Mouse (Mus musculus): Measurements from ENCODE around the gene Tpbgl.

Gene Tpbgl

DNA sequence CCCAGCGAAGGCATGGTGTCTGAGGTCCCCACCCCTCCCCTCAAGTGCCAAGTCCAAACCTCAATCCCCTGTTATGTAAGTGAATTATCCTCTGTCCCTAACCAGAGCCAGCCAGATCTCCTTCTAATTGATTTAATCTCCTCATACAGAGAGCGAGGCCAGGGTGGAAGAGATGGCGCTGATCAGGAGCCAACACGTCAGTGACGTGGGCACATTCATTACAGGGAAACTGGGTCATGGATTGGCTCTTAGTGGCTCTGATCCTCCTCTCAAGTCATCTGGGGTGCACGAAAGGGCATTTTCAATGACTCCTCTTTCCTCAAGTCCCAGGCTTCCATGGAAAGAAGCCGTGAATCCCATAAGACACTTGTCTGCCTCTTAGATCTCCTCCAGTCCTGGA, 17.8 kb upstream of the Tpbgl start:
- DNase-seq (ENCODE audit: inconsistent age in 2 of 2, low spot score in 1 of 2), result peak in 1 of 2 experiments; percentile 45

- no peak for DNase-seq (ENCODE audit: inconsistent age in 2 of 2, low spot score in 1 of 2)
Measured at GRCm38 (mm10) chr7:99642078-99642477, 15.2 kb upstream of the Tpbgl start.

GRCm38 (mm10) chr7:99641245-99641644, 14.3 kb upstream of the Tpbgl start:
- DNase-seq (ENCODE audit: inconsistent age in 2 of 2, low spot score in 1 of 2), result peak; percentile 55 to 81

- peak; percentile 54 to 87 for DNase-seq (ENCODE audit: inconsistent age in 2 of 2, low spot score in 1 of 2)
Measured at GRCm38 (mm10) chr7:99633966-99634665, 7.2 kb upstream of the Tpbgl start.

- peak in 1 of 2 experiments; percentile 51 for DNase-seq (ENCODE audit: inconsistent age in 2 of 2, low spot score in 1 of 2)
Measured at GRCm38 (mm10) chr7:99632286-99632685, 5.4 kb upstream of the Tpbgl start.

- no peak for DNase-seq (ENCODE audit: inconsistent age in 2 of 2, low spot score in 1 of 2)
Measured at GRCm38 (mm10) chr7:99627366-99627765, 463 bp upstream of the Tpbgl start.

DNA sequence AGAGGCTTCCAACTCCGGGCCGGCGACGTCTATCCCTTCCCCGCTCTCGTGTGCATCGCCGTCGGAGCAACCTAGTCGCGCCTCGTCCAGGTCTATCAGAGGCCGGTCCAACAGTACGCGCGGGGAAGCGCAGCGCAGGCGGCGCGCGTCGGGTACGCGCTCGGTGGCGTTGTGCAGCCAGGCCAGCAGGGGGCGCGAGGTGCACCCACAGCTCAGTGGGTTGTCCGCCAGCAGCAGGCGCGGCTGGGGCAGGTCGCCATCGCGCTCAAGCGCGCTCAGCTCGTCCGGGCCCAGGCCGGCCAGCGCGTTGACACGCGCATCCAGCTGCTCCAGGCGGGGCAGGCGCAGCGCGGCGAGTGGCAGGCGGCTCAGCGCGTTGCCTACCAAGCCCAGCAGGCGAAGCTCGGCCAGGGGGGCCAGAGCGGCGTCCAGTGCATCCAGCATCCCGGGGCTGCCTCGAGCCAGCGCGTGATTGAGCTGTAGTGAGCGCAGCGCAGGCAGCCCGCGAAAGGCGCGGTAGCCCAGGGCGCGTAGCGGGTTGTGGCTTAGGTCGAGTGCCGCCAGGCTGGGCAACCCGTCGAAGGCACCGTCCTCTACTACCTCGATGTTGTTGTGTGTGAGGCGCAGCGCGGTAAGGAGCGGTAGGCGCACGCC, 1.1 kb downstream of the Tpbgl start:
- peak; percentile 93 to 97 for DNase-seq (ENCODE audit: inconsistent age in 2 of 2, low spot score in 1 of 2)

DNA sequence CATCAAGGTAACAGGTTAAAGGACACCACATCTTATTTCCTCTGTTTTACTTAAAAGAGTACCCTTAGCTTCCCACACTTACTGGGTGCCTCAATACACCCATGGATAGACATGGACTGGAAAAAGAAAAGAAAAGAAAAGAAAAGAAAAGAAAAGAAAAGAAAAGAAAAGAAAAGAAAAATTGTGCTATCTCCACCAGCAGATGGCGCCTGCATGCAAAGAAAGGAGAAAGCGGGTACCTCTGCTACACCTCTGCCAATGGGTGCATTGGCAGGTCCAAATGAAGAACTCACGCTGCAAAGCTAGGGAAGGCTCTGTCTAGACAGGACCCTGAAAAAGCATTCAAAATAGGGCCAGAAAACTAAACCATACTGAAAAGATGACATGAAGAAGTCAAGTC, 8.0 kb downstream of the Tpbgl start:
- peak in 1 of 2 experiments; percentile 84 for DNase-seq (ENCODE audit: inconsistent age in 2 of 2, low spot score in 1 of 2)

DNA sequence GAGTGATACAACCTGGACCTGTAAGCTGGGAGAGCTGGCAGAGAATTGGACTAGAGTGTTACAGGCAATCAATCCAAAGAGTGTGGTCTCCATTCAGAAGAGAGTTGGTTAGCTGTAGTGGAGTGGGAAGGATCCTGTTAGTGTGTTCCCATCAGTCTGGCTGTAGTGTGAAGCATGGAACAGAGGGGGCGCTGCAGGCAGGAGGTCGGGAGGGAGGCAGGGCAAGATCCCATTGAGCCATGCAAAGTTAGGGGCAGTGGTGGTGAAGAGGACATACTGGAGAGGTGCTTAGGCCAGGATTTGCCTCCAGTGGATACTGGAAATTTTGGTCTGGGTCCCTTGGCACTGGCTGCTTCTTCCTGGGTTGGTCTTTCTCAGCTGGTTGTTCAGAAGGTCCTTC, 8.6 kb downstream of the Tpbgl start:
- DNase-seq (ENCODE audit: inconsistent age in 2 of 2, low spot score in 1 of 2), result no peak

DNA sequence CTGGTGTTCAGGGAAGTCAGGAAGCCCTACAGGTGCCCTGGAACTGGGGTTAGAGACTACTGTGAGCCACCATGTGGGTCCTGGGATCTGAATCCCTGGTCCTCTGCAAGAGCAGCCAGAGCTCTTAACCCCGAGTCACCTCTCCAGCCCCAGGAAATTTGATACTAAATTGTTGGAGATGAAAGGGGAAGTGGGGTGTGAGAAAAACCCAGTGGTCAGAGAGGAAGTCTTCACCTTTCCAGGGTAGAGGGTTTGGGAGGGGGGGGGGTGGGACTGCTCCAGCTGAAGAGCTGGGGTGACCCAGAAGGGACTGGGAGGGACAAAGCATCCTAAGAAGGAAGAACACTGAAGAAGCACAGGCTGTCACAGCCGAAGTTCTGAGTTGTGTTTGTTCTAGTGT, 19.3 kb downstream of the Tpbgl start:
- no peak for DNase-seq (ENCODE audit: inconsistent age in 2 of 2, low spot score in 1 of 2)

DNA sequence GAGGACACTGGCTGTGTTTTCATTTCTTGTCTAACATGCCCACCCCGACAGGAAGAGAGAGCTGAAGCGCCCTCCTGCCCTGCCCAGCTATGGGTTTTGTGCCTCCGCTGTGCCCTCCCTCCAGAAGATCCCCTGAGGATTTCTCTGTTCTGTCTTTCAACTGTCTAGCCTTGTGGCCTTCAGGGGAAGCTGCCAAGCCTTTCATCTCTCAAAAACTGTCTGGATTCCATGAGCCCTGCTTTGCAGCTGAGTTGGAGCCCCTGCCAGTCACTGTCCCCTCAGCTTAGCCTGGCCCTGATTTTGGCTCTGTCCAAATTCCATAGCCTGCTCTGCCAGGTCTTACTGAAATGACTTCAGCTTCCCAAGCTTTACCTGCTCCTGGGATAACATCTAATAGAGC, 20.1 kb downstream of the Tpbgl start:
- DNase-seq (ENCODE audit: inconsistent age in 2 of 2, low spot score in 1 of 2), result peak; percentile 75 to 89

DNA sequence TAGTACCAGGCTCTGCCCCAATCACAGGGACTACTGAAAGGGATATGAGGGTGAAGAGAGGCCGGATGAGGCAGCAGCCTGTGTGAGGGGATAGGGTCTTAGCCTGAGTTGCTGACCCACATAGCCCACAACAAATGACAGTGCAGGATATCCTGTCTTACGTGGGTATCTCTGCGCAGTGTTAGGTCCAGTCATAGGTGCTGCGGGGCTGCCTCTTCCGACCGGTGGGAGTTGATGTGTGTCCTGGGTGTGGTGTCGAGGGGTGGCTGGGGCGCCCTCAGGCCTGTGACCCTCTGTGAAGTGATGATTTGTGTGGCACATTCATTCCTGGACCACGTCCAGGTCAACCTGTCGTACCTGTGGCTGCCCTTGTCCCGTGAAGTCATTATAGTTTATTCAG, 20.6 kb downstream of the Tpbgl start:
- DNase-seq (ENCODE audit: inconsistent age in 2 of 2, low spot score in 1 of 2), result no peak

DNA sequence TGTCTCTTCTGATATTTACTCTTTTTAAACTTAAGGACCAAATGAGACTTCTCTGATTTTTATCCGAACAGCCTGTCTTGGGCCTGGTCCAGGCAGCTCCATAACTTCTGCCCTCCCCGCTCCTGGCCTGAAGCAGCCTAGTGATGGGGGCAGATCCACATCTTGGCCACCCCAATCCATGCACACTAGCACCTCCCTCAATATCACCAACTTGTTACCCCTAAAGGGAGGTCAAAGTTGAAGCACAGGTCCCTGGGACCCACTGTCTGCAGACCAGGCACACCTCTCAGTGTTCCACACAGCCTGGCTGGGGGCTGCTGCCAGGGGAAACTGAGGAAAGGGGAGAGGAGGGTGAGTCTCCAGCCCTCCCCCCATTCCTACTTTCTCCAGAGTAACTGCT, 21.8 kb downstream of the Tpbgl start:
- no peak for DNase-seq (ENCODE audit: inconsistent age in 2 of 2, low spot score in 1 of 2)

GRCm38 (mm10) chr7:99603875-99604662, 22.8 kb downstream of the Tpbgl start:
- DNase-seq (ENCODE audit: inconsistent age in 2 of 2, low spot score in 1 of 2), result no peak

GRCm38 (mm10) chr7:99598722-99599121, 28.2 kb downstream of the Tpbgl start:
- no peak for DNase-seq (ENCODE audit: inconsistent age in 2 of 2, low spot score in 1 of 2)

DNA sequence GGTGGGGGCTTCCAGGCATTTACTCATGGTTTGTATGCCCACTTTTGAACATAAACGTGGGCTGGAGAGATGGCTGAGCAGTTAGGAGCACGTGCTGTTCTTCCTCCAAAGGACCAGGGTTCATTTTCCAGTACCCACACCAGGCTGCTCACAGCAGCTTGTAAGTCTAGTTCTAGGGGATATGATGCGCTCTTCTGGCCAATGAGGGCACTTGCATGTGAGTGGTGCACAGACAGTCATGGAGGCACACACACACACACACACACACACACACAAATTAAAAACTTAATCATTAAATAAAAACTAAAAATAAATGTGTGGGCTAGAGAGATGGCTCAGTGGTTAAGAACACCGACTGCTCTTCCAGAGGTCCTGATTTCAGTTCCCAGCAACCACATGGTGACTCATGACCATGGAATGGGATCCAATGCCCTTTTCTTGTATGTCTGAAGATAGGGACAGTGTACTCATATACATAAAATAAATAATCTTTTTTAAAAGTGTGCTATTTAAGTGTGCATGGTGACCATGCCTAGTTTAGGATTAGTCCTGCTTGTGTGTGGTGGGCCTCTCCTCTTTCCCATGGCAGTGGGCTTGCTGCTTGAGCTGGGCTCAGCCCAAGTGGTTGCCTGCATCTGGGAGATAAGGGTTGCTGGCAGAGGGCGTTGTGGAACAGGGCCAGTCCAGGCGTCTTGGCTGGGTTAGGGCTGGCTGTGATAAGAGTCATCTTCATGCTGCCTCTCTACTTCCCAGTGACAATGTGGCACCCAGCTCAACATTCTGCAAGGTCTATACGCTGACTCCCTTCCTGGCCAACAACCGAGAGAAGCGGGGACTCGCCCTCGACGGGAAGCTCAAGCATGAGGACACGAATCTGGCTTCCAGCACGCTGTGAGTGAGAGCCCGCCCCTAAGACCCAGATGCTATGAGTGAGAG, 32.8 kb downstream of the Tpbgl start:
- no peak for DNase-seq (ENCODE audit: inconsistent age in 2 of 2, low spot score in 1 of 2)

DNA sequence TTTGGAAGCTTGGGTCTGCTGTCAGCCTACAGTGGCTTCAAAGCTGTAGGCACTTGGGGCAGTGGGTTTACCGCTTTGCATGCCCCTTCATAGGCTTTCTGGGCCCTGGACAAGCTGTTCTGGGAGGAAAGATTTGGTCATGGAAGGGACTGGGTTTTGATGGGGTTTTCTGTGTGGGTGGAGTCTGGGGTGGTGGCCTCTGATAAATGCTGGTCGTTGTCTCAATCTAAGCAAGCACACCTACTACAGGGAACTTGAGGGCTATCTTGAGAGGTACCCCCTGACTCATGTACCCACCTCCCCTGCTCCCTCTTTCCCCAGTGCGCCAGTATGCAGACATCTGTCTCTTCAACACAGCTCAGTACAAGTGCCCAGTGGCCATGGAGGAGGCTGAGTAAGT, 34.2 kb downstream of the Tpbgl start:
- DNase-seq (ENCODE audit: inconsistent age in 2 of 2, low spot score in 1 of 2), result no peak

DNA sequence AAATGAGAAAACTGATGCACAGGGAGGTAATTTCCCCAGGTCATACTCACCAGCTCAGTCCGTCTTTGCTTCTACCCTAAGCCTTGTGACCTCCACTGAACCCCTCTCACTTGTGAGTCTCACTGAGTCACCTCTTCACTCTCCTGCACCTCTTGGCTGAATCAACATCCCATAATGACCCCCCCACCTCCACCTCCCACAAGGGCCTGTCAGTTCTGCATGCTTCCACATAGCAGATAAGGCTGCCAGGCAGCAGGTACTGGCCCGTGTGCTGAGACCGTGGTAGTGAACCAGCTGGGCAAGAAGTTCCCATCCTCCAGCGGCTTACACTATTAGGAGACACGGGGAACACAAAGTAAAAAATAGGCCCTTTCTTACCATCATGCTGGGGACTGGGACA, 36.3 kb downstream of the Tpbgl start:
- no peak for DNase-seq (ENCODE audit: inconsistent age in 2 of 2, low spot score in 1 of 2)

DNA sequence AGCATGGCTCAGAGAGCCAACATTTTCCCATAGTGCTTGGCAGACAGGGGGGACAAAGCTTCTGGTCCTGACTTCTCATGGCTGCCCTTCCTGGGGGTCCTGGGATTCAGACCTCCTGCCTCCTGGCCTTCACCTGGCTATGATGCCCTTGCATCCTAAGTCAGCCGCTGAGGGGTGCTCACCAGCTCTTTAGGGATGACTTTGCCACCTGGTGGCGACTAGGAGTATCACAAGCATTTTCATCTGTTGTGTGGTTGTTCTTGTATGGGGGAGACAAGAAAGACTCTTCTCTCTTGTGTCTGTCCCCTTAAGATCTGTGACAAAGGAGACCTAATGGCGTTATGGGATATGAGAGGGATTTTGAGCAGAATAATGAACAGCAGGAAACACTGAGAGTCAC, 36.8 kb downstream of the Tpbgl start:
- DNase-seq (ENCODE audit: inconsistent age in 2 of 2, low spot score in 1 of 2), result peak; percentile 66 to 90

GRCm38 (mm10) chr7:99585976-99586375, 40.9 kb downstream of the Tpbgl start:
- peak; percentile 73 to 82 for DNase-seq (ENCODE audit: inconsistent age in 2 of 2, low spot score in 1 of 2)

GRCm38 (mm10) chr7:99583625-99584024, 43.3 kb downstream of the Tpbgl start:
- peak in 1 of 2 experiments; percentile 62 for DNase-seq (ENCODE audit: inconsistent age in 2 of 2, low spot score in 1 of 2)
